Mouse (Mus musculus): ENCODE measurements around the gene Mroh7. TPM values are rescaled to one million over a fixed set of nuclear protein-coding genes. Genes with fewer than 3 reads are reported as not detected.
"Not testable (repeated sequence)": the region's sequence is repeated elsewhere in the genome, so short reads cannot be mapped to it uniquely, and the experiment has no call there.

Gene Mroh7
- total RNA-seq (2021): 1 to 10 TPM; 1.5 to 1.7 TPM
- long read RNA-seq, experiment 1: 0 reads
- long read RNA-seq, experiment 2: 0 reads

DNA sequence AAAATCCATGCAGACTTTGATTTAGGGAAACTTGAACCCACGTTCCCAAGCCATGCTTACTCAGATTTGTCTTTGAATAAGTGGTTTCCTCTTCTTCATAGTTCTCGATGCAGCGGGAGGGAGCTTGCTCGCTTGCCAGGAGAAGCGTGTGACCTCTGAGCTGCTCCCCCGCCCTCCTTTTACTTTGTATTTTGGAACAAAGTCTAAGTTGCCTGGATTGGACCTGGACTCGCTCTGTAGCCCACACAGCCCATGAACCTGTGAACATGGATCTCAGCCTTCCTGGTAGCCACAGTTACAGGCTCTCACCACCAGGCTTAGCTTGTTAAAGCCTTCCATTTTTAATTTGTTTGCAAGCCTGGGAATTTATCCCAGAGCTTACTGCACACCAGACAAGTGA lies at the start of gene Mroh7:
Gene Mroh7 (minus strand): TSS at position 112 of the 400 bp plus-strand sequence.
- no peak for DNase-seq (ENCODE audit: low spot score in 2 of 2)

DNA sequence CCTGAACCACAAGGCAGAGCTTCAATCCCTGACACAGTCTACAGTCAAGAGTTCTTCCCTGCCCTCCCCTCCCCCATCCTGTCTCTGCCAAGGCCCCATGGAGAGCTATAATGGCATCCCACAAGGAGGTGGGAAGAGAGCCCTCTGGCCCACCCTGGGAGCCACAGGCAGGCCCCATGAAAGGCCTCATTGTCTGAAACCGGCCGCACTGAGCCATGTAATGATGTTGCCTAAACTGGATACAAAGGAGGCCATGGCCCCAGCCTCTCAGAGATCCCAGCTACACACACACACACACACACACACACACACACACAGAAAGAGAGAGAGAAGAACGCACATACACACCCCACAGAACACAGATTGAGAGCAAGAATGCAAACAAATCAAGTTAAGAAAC lies 49.3 kb upstream of the Mroh7 start:
- no peak for DNase-seq (ENCODE audit: low spot score in 2 of 2)

DNA sequence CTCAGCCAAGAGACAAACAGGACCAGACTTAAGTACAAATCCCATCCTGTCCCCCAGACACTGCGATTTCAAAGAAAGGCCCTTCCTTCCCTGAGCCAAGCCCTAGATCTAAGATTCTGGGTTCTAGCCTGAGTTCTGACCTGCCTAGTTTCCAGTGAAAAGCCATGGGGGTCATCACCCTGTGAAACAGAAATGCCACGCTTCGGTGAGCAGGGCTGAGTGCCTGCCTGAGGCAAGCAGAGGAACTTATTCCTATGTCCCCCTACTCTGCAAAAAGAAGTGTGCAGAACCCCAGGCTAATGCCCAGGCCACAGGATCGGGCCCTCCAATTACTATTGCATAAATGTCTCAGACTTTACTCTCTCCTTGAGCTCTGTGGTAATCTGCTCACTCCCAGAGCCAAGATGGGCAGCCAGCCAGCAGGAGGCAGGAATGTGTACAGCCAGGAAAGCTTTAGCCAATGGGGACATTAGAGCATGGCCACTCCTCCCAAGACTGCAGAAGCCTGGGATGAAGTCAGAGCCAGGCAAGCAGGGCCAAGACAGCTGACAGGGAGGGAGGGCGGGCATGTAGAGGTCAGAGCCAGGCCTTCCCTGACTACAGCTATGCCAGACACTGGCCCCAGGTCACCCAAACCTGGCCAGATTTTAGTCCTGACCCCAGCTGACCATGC lies 47.5 kb upstream of the Mroh7 start:
- DNase-seq (ENCODE audit: low spot score in 2 of 2): peak; percentile 86 to 87

DNA sequence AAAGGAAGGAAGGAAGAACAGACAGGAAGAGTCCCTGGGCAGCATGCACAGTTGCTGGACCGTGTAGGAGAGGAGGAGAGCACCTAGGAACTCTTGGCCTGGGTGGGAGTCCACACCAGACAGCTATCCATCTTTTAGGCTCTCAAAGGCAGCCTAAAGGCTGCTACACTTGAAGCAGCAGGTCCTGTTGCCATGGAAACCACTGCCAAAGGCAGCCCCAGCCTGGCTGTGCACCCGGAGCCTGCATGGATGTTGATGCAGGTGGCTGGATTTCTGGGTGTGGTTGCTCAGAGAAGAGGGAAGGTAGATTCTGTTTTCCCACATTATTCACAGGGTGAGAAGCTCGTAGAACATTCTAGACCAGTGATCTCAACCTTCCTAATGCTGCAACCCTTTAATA lies 46.3 kb upstream of the Mroh7 start:
- DNase-seq (ENCODE audit: low spot score in 2 of 2): no peak

DNA sequence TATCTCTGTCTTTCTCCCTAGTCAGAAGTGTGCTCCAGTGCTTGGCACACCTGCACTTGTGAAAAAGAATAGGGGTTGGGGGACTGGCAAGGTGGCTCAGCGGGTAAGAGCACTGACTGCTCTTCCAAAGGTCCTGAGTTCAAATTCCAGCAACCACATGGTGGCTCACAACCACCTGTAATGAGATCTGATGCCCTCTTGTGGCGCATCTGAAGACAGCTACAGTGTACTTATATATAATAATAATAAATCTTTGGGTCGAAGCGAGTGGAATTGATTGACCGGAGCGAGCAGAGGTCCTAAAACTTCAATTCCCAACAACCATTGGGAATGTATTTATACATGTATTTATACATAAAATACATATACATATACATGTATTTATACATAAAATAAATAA lies 45.0 kb upstream of the Mroh7 start:
- not testable (repeated sequence) for DNase-seq (ENCODE audit: low spot score in 2 of 2)

DNA sequence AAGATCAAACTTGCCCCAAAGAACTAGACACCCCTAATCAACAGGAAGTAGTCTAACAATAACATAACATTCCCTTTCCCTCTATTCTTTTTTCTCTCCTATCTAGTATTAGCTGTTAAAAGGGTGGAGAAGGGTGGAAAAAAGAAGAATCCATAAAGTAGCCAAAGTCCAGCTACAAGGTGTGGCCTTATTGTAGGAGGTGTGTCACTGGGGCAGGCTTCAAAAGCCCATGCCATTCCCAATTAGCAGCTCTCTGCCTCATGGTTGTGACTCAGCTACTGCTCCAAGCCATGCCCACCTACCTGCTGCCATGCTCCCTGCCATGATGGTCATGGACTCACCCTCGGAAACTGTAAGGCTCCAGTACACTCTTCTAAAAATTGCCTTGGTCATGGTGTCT lies 41.8 kb upstream of the Mroh7 start:
- no peak for DNase-seq (ENCODE audit: low spot score in 2 of 2)

DNA sequence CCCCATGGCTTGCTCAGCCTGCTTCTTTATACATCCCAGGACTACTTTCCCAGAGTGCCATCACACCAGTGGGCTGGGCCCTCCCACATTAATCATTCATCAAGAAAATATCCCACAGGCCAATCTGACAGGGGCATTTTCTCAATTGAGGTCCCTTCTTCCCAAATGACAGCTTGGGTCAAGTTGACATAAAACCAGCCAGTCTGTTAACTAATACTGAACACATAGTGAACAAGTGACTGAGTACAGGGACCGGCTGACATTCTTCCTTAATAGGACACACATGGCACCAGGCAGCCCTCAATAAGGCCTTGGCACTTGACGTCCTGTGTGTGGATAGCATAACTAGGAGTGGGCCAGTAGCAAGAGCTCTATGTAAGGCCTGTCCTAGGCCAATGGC lies 38.6 kb upstream of the Mroh7 start:
- DNase-seq (ENCODE audit: low spot score in 2 of 2): no peak

DNA sequence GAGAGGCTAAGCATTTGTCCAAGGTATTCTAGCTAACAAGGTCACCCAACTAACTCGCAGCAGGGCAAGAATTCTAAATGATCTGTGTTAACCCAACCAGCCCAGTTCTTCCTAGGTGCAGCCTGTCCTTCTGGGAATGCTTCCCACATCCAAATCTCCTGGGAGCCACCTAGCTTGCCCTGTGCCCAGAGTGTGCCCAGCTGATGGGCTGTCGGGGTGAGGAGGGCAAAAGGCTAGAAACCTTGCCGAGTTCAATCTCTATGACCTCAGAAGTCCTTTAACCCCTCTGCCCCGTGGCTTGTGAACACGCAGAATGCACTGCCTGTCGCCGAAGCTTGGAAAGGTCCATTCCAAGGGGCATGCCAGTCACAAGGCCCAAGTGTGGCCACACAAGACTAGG lies 33.4 kb upstream of the Mroh7 start:
- DNase-seq (ENCODE audit: low spot score in 2 of 2): no peak

DNA sequence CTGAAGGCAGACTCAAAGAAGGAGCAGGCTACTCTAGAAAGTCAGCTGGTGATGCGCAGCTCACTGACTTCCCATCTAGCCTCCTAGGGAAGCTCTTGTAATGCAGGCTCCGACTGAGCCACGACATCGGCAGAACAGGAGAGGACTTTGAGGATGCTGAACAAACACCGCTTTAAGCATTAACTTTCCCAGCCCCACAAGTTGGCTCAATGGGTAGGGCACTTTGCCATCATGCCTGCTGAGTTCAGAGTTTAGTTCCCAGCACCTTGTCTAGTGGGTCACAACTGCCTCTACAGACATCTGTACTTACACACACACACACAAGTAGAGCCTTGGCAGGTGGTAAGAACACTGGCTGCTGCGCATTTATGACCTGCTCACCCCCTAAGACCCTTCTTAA lies 21.0 kb upstream of the Mroh7 start:
- DNase-seq (ENCODE audit: low spot score in 2 of 2): no peak

DNA sequence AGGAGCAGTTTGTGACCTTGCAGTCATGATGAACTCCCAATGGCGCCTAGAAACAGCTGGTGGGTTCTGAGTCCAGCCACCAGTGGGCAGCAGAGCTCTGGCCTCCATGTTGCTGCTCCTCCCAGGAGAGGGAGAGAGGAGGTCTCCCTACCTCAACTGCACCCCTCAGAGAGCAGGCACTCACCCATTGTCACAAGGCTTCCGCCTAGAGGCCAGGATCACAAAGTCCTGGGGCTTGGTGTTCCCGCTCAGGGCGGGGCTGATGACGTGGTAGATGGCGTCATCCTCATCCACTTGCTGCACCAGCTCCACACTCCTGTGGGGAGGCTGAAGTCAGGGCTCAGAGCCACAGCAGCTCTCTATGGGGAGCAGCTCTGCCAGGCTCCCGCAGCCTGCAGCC lies 19.0 kb upstream of the Mroh7 start:
- peak; percentile 52 for DNase-seq (ENCODE audit: low spot score in 2 of 2)

DNA sequence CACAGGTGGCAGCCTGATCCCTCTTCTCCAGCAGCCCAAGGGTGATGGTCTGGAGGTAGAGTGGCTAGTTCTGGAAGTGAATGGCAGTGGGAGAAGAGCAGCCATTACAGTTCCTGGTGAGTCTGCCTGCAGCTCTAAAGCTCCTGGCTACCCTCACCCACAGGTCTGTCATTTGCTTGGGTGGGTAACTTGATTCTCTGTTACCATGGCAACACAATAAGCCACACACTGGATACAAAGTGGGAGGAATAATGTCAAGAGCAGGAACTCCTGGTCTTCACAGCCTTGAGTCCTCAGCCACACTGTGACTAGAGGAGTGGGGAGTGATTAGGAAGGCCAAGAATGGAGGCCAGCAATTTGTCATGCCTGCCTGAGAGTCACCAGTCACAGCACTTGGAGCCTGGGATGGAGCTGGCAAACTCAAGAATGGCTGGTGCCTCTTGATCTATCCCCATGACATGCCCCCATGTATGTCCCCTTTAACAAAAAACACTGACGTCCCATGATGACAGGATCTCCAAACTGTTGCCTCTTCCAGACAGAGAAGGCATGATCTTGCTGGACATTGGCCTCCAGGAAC lies 16.4 kb upstream of the Mroh7 start:
- DNase-seq (ENCODE audit: low spot score in 2 of 2): no peak

DNA sequence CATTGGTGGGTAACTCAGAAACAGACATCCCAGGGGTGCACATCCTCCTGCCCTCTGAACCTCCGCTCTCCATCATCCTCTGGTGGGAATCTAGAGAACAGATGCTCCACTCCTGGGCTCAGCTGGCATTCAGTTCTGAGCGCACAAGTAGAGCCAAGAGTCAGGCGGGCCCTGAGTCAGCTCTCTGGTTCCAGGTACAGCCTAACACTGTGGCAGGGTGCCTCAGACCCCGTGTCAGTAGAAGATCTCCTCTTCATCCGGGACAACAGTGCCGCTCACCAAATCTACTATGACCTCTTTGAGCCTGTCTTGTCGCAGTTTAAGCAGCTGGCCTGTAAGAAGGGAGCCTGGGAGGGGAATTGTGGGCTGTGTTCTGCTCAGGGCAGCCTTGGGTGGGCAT lies 15.1 kb upstream of the Mroh7 start:
- no peak for DNase-seq (ENCODE audit: low spot score in 2 of 2)

DNA sequence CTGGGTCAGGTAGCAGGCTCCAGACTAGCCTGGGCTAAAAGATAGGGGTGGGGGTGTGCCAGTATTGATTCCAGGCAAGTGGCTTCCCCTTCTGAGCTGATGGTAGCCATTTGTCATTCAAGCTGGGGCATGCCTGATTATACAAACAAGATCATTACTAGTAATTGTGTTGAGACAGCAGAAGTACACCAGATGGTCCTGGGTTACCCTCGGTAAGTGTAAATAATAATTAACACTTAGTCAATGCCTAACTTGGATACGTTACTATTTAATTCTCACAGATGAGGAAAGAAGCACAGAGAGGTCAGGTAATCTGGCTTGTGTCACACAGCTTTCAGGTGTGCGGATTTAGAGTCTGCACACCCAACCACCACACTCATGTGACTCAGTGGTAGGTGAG lies 7.2 kb upstream of the Mroh7 start:
- no peak for DNase-seq (ENCODE audit: low spot score in 2 of 2)

DNA sequence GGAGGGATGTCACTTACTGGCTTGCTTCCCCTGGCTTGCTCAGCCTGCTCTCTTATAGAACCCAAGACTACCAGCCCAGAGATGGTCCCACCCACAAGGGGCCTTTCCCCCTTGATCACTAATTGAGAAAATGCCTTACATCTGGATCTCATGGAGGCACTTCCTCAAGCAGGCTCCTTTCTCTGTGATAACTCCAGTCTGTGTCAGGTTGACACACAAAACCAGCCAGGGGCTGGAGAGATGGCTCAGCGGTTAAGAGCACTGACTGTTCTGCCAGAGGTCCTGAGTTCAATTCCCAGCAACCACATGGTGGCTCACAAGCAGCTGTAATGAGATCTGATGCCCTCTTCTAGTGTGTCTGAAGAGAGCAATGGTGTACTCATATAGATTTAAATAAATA lies 6.2 kb upstream of the Mroh7 start:
- DNase-seq (ENCODE audit: low spot score in 2 of 2): not testable (repeated sequence)

DNA sequence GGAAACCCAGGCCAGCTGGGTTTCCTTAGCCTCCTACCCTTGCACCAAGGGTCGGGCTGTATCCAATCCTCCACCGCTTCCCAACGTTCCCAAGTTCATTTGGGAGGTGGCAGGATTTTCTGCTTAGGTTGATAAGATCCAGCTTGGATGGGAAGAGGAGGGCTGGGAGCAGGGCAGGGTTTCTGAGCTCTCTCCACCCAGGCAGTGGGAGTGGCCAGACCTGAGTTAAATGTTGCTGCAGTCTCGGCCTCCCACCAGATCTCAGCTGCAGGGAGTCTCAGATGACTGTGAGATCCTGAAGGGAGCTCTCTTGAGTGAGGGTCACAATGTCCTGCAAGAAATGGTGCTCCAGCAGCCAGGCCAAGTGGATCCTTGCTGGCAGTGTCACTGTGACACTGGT lies 2.9 kb upstream of the Mroh7 start, which contains the start of gene Fam151a:
Gene Fam151a (plus strand): TSS at position 254 of the 400 bp plus-strand sequence.
- DNase-seq (ENCODE audit: low spot score in 2 of 2): no peak

DNA sequence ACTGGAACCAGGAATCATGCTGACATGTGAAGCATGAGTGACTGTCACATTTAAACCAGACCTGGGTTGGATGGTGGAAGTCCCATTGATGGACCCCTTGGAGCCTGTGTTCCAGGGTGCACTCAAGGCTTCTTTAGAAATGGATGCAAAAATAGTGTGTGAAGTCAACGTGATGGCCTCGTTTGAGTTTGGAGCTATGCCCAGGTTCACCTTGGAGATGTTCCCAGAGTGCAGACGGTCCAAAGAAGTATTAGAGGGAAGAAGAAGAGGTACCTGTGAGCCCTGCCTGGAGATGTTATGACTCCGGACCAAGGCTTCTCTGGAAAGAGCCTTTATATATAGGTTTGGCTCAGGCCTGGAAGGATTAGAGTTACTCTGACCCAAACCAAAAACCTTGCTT lies 10.1 kb downstream of the Mroh7 start:
- no peak for DNase-seq (ENCODE audit: low spot score in 2 of 2)

DNA sequence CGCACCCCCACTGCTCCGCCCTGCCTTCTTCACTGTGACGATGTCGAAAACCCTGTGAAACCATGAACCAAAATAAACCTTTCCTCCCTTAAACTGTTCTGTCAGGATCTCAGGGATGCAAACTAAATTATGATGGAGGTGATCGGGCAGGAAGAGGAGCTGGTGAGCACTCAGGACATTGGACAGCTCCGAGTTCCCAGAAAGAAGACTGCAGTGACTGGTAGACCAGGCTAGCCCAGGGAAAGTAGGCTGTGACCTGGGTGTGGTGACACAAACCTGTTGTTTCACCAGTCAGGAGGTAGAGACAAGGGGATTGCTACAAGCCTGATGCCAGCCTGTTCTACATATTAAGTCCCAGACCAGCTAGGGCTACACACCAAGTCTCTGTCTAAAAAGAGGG lies 17.1 kb downstream of the Mroh7 start:
- no peak for DNase-seq (ENCODE audit: low spot score in 2 of 2)

DNA sequence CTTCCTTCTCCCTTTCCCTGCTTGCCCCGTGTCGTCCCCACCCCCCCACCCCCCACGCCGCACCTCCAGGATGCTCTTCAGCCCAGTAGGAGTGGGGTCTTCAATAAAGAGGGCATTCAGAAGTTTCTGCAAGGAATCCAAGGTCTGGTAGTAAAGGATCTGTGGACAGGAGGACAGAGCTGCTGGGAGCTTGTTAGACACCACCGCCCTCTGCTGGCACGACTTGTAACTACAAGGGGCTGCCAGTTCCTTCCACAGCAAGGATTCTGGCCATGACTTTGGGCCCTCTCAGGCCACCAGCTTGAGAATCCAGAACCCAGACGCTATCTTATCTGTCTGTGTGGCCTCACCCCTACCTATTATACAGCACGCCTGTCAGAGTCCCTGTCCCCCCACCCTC lies 22.3 kb downstream of the Mroh7 start:
- peak; percentile 86 to 87 for DNase-seq (ENCODE audit: low spot score in 2 of 2)

DNA sequence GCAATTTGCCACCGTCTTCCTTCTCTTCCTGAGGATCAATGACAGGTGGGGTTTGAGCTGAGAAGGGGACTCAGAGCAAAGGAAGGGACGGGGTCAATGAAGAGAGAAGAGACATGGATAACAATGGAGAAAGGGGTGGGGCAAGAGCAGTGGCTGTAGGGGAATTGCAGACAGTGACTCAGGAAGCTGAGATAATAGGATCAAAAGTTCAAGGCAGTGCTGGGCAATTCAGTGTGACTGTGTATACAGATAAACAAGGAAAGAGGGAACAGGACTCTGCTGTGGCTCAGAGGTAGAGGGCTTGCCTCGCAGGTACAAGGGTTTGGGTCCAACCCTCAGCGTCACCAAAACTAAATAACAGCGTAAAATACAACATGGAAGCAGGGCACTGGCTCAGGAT lies 22.8 kb downstream of the Mroh7 start:
- DNase-seq (ENCODE audit: low spot score in 2 of 2): peak in 1 of 2 experiments; percentile 11

DNA sequence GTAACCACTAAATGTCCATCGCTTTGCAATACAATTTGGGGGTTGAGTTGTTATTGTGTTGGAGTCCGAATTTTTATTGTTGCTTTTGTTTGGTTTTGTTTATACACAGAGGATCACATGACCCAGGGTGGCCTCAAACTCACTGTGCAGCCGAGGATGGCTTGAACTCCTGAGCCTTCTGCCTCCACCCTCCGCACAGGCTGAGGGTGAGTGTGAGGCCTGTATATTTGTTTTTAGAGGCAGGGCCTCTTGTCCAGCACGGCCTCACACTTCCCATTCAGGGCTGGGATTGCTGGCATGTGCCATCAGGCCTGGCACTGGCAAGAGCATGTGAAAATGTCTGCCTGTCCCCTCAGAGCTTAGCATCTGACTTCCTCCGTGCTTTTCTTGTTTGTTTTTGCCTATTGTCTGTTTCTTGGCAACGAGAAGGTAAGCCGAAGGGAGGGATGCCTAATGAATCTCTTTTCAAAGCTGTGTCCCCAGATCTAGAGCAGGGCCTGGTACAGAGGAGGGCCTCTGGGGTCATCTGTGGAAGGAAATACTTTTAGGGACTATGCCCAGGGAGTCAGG lies 25.5 kb downstream of the Mroh7 start:
- no peak for DNase-seq (ENCODE audit: low spot score in 2 of 2)

DNA sequence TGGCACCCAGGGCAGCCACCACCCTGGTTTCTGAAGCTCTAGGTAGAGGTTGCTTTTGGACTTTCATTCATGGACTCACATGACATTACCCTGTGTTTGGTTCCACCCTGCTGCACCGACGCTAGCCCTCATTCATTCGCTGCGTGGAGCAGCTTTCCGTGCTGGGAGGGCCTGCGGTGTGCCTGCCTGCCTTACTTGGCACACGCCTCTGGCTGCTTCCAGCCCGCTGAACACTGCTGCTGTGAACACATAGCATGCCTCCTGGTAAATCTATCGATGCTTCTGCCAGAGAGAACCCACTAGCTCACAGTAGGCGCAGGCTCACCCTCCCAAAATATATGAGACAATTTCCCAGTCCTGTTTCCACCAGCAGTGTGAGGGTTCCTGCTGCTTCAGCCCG lies 26.3 kb downstream of the Mroh7 start:
- no peak for DNase-seq (ENCODE audit: low spot score in 2 of 2)

DNA sequence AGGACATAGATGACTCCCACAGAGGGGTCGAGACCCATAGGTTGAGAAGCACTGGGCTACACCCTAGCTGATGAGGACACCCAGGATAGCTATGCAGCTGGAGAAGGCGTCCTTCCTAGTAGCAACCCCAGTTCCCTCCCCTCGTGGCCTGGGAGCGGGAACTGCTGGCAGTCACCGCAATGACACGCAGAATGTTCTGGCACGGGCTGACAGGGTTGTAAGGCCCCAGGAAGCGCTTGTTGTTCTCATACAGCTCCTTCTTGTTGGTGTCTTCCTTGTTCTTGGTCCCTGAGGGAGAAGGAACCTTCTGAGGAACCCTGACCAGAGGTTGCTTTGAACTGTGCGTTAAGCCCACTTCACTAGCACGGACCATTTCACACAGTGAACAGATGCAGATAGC lies 26.8 kb downstream of the Mroh7 start:
- DNase-seq (ENCODE audit: low spot score in 2 of 2): no peak

DNA sequence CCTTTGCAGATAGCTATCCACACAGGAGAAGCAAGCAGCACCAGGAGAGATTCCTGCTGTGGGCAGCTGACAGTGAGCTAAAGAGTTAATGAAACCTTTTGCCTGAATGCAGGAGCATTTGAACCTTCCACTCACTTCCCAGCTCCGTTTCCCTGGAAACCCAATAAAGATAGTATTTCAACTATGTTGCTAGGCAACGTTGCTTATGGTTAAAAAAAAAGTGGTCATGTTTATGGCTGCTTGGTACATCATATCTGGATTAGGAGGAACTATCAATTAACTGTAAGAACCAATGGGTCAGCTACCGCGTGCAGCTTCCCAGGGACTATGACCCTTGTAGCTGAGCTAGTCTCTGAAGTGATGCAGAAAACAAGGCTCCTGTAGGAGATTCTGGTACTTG lies 29.9 kb downstream of the Mroh7 start:
- no peak for DNase-seq (ENCODE audit: low spot score in 2 of 2)

Measured in adrenal gland, adult 18-20 months (tissue).